Mouse (Mus musculus) G1E (cell line): ENCODE measurements around the gene Hmcn2.

Experiments
- CTCF ChIP-seq: IDR thresholded peaks from 2 replicates; pipeline ENCODE4 v1.5.1; 2012; ENCODE audit warnings: low read depth, low read length, inconsistent platforms, mixed read lengths
- GATA2 ChIP-seq: IDR thresholded peaks from 2 replicates; pipeline ENCODE4 v1.6.1; 2012; ENCODE audit warnings: low read depth, low read length, inconsistent platforms, borderline replicate concordance
- POLR2AphosphoS5 ChIP-seq: IDR thresholded peaks from 2 replicates; pipeline ENCODE4 v1.6.1; 2012; ENCODE audit warnings: low read depth, low read length, inconsistent platforms; ENCODE audit not compliant: insufficient replicate concordance
- TAL1 ChIP-seq: conservative IDR thresholded peaks from 2 replicates; pipeline ENCODE4 v1.6.1; 2012; ENCODE audit warnings: low read depth, low read length, inconsistent platforms, mixed read lengths

DNA sequence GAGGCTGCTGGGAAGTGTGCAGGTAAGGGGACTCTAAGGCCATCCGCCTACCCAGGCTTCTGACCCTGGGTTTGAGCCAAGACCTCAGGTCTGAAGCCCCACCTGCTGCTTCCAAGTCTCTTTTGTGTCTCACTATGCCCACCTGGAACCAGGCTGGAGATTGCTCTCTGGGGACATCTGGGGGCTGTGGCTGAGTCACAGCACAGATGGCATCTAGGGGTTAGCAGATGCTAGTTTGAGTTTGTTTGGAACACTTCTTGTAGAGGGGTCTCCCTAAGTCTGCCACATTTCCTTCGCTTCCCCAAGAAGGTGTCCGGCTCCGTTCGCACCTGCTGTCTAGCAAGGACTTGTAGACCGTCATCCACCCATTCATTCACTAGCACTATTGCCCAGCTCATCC, 45.0 kb upstream of the Hmcn2 start:
- no peak for TF ChIP-seq CTCF
- TF ChIP-seq TAL1: no peak
- TF ChIP-seq POLR2AphosphoS5: no peak
- TF ChIP-seq GATA2: no peak
